8 mouse cellular contexts compared by ENCODE assay signal in genomic region chr2:140170127-140170802, GRCm38 (mm10). TPM values are rescaled to one million over a fixed set of nuclear protein-coding genes. Genes with fewer than 3 reads are reported as not detected.
A peak's percentile ranks its signal among the peaks of the same experiment; 100 is the strongest.
DNase-seq lines count a peak whose midpoint lies in the region; ATAC-seq lines count a peak whose summit lies in the region.

TSS of gene Esf1 (minus strand) at chr2:140170564.
TSS of gene Ndufaf5 (plus strand) at chr2:140170649.

- DNase-seq in B cell, adult 2 months: peak; percentile 87
- DNase-seq in brain, adult 2 months (ENCODE audit: low read depth, low spot score): peak; percentile 99
- DNase-seq in heart, embryonic 10.5 days (ENCODE audit: low spot score): peak; percentile 97
- DNase-seq in liver: peak; percentile 94
- DNase-seq in spleen, postnatal 4 days (ENCODE audit: low spot score in 2 of 2): peak; percentile 93 to 97

- no peaks in the 10 kb centered on the region for H3K9me3 ChIP-seq in heart, embryonic 10.5 days
- no peaks in the 10 kb centered on the region for H3K9me3 ChIP-seq in kidney, embryonic 15.5 days (replicated peaks)

- H3K9ac ChIP-seq in kidney, embryonic 15.5 days: peak within 1 kb of the TSS; percentile 87

- no peaks in the 10 kb centered on the region for H3K27me3 ChIP-seq in heart, embryonic 10.5 days (ENCODE audit: insufficient read depth, poor library complexity, severe bottlenecking)
- H3K27me3 ChIP-seq in kidney, embryonic 15.5 days: no peaks in the 10 kb centered on the region

- peaks cover 25% of the 10 kb centered on the region for H3K36me3 ChIP-seq in heart, embryonic 10.5 days
- peaks cover 25% of the 10 kb centered on the region for H3K36me3 ChIP-seq in kidney, embryonic 15.5 days

- peaks cover 8% of the 10 kb centered on the region; the same call in 1 of the 2 replicates for H3K4me1 ChIP-seq in heart, embryonic 10.5 days
- peaks cover 14% of the 10 kb centered on the region for H3K4me1 ChIP-seq in kidney, embryonic 15.5 days

- peak within 1 kb of the TSS; percentile 89 for H3K4me3 ChIP-seq in heart, embryonic 10.5 days
- peak within 1 kb of the TSS; percentile 85 for H3K4me3 ChIP-seq in kidney, embryonic 15.5 days (replicated peaks)

- peak within 1 kb of the TSS; percentile 69 for H3K4me2 ChIP-seq in kidney, embryonic 15.5 days

- WGBS in heart, embryonic 10.5 days: under 1% methylated on average over 43 of the region's 43 CpGs
- WGBS in kidney, embryonic 15.5 days: 0% methylated on average over 43 of the region's 43 CpGs

- ATAC-seq in erythroblast, adult 5-6 weeks (replicated peaks; ENCODE audit: low FRiP score, poor library complexity, severe bottlenecking): peak; percentile 98
- peak; percentile 99 for ATAC-seq in kidney, embryonic 15.5 days (replicated peaks; ENCODE audit: low FRiP score)
- peak; percentile 99 for ATAC-seq in monocyte, adult 5-6 weeks (replicated peaks; ENCODE audit: insufficient number of reproducible peaks, low FRiP score, low TSS enrichment, poor library complexity, severe bottlenecking)

- H3K27ac ChIP-seq in heart, embryonic 10.5 days: peak within 1 kb of the TSS; percentile 90
- H3K27ac ChIP-seq in kidney, embryonic 15.5 days: peak within 1 kb of the TSS; percentile 88

RNA-seq across cellular contexts. Expression of gene Esf1, which starts in this region (rescaled TPM):
- total RNA-seq in erythroblast, adult 5-6 weeks (2015; ENCODE audit: low replicate concordance): 11.1 and 14.6 TPM in 2 replicates
- 7.4 and 10.5 TPM in 2 replicates for total RNA-seq in erythroblast, adult 5-6 weeks (2017; ENCODE audit: low replicate concordance)
- 19.4 and 23.5 TPM in 2 replicates for polyA plus RNA-seq in heart, embryonic 10.5 days (2016; fragmentation: Nextera tagmentation; extraction: Ambion mirVana)
- 29.0 and 31.7 TPM in 2 replicates for polyA plus RNA-seq in kidney, embryonic 15.5 days (2015; fragmentation: Nextera tagmentation; extraction: Ambion mirVana)
- total RNA-seq in monocyte, adult 5-6 weeks (2017): 54.4 to 62.5 TPM (median 54.8 TPM) in 3 replicates

RNA-seq across cellular contexts. Expression of gene Ndufaf5, which starts in this region (rescaled TPM):
- 0.58 TPM in 1 of 2 replicates, not detected in the other for total RNA-seq in erythroblast, adult 5-6 weeks (2015; ENCODE audit: low replicate concordance)
- 2.4 TPM in 2 replicates for total RNA-seq in erythroblast, adult 5-6 weeks (2017; ENCODE audit: low replicate concordance)
- 31.3 and 36.5 TPM in 2 replicates for polyA plus RNA-seq in heart, embryonic 10.5 days (2016; fragmentation: Nextera tagmentation; extraction: Ambion mirVana)
- 25.5 and 28.2 TPM in 2 replicates for polyA plus RNA-seq in kidney, embryonic 15.5 days (2015; fragmentation: Nextera tagmentation; extraction: Ambion mirVana)
- 9.9 to 14.1 TPM (median 13.9 TPM) in 3 replicates for total RNA-seq in monocyte, adult 5-6 weeks (2017)

Comparison
In these comparisons a context has a peak if more than half of its experiments do, and no peak if none do; other contexts are left out.
1. Peak in every context shown above with its lines: DNase-seq, ATAC-seq, H3K4me3 ChIP-seq and H3K27ac ChIP-seq.